Mouse (Mus musculus) B cell, adult 2 months (primary cell): ENCODE data around the gene Gm340.

Experiments
- DNase-seq, 2 experiments: peaks; one replicate each; pipeline ENCODE4 v3.0.0; 2022

Gene Gm340

GRCm38 (mm10) chr19:41581706-41582420 lies at the start of gene Gm340:
Gm340 (plus strand) TSS chr19:41582370.
- no peak for DNase-seq

- DNase-seq = no peak
These were observed 48.1 kb upstream of the Gm340 start for GRCm38 (mm10) chr19:41534021-41534420.

- DNase-seq = no peak
These were observed 25.2 kb upstream of the Gm340 start for GRCm38 (mm10) chr19:41556981-41557380.

GRCm38 (mm10) chr19:41557491-41557890 lies 24.7 kb upstream of the Gm340 start:
- DNase-seq = no peak

- DNase-seq = no peak
These were observed 23.2 kb upstream of the Gm340 start for GRCm38 (mm10) chr19:41558891-41559486.

- no peak for DNase-seq
These were observed 21.3 kb upstream of the Gm340 start for GRCm38 (mm10) chr19:41560856-41561255.

- DNase-seq = no peak
These were observed 13.4 kb upstream of the Gm340 start for GRCm38 (mm10) chr19:41568791-41569190.

GRCm38 (mm10) chr19:41573700-41574099 lies 8.5 kb upstream of the Gm340 start:
- DNase-seq = no peak

- DNase-seq = no peak
These were observed 4.6 kb upstream of the Gm340 start for GRCm38 (mm10) chr19:41577576-41577975.

GRCm38 (mm10) chr19:41579311-41579920 lies 2.8 kb upstream of the Gm340 start:
- DNase-seq = no peak

- DNase-seq = no peak
These were observed 846 bp downstream of the Gm340 start for GRCm38 (mm10) chr19:41582918-41583514.

GRCm38 (mm10) chr19:41586752-41587151 lies 4.6 kb downstream of the Gm340 start:
- no peak for DNase-seq

- DNase-seq = no peak
These were observed 5.5 kb downstream of the Gm340 start for GRCm38 (mm10) chr19:41587431-41588222.

GRCm38 (mm10) chr19:41589026-41589425 lies 6.9 kb downstream of the Gm340 start:
- DNase-seq = no peak

- no peak for DNase-seq
These were observed 7.5 kb downstream of the Gm340 start for GRCm38 (mm10) chr19:41589681-41590080.

GRCm38 (mm10) chr19:41591808-41592207 lies 9.6 kb downstream of the Gm340 start:
- no peak for DNase-seq

GRCm38 (mm10) chr19:41597170-41597894 lies 15.2 kb downstream of the Gm340 start:
- no peak for DNase-seq

GRCm38 (mm10) chr19:41600647-41601046 lies 18.5 kb downstream of the Gm340 start:
- DNase-seq = no peak

GRCm38 (mm10) chr19:41606208-41606987 lies 24.2 kb downstream of the Gm340 start:
- DNase-seq = no peak

- DNase-seq = no peak
These were observed 29.5 kb downstream of the Gm340 start for GRCm38 (mm10) chr19:41611683-41612082.

GRCm38 (mm10) chr19:41613325-41614087 lies 31.3 kb downstream of the Gm340 start:
- DNase-seq = no peak
